Mouse (Mus musculus) CD8-positive naive resting alpha-beta T cell, adult 2 months (primary cell): ENCODE measurements around the gene Cux1.

Experiments used
- DNase-seq, 2 experiments: peaks; one replicate each; pipeline ENCODE4 v3.0.0; 2022; ENCODE audit warnings: low read depth in 2 of 2, low spot score in 2 of 2

Gene Cux1

GRCm38 (mm10) chr5:136567176-136568025, at the start of gene Cux1:
Cux1 (minus strand) TSS chr5:136567490.
- peak; percentile 78 to 79 for DNase-seq

GRCm38 (mm10) chr5:136612391-136612790, 45.1 kb upstream of the Cux1 start:
- no peak for DNase-seq

GRCm38 (mm10) chr5:136608814-136609434, 41.6 kb upstream of the Cux1 start:
- no peak for DNase-seq

DNA sequence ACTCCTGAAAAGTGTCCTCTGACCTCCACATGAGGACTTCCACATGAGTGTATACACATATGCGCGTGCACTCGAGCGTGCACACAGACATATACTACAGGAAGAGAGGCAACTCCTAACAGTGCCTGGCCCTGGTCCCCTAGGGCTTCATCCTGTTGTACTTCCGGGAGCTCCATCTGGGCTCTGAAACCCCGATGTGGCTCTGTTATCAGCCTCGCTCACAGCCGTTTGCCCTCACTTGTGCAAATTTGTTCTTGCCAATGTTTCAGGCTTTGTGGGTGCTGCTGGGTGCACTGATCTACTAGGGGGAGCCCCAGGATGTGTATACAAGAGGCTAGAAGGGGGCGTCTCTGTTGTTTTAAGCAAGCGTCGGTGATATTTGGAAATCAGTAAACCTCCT, 37.9 kb upstream of the Cux1 start:
- DNase-seq = no peak

- DNase-seq = no peak
These were observed 36.1 kb upstream of the Cux1 start for GRCm38 (mm10) chr5:136603176-136603964.

DNA sequence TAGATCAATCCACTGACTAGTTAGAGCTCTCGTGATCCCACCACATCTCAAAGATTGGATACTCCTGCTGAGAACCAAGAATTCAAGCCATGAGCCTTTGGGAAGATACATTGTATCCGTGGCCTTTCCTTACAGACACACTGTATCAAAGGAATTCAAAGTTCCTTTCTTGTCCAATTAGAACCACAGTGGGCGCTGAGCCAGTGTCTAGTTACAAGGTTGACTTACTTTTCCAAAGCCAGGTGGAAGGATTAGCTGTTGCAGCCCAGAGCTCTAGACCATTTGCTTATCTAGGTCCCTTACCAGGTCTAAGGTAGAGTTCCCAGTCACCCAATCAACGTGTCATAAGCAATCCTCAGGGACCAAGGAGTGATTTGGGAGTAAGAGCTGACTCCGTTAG, 33.2 kb upstream of the Cux1 start:
- no peak for DNase-seq

GRCm38 (mm10) chr5:136594896-136595540, 27.7 kb upstream of the Cux1 start:
- no peak for DNase-seq

- DNase-seq = no peak
These were observed 24.7 kb upstream of the Cux1 start for GRCm38 (mm10) chr5:136591816-136592499.

DNA sequence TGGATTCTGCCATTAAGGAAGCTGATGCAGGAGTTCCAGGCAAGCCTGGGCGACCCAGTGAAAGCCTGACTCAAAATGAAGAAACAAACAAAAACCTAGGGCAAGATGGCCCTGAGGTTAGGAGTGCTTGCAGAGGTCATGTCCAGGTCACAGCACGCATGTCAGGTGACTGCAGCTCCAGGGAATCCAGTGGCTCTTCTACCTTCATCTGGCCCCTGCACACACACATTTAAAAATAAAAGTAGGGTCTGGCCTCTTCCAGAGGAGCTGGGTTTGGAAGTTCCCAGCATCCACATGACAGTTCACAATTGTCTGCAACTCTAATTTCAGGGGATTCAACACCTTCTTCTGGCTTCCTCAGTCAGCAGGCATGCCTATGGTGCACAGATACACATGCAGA, 21.7 kb upstream of the Cux1 start:
- DNase-seq = no peak

GRCm38 (mm10) chr5:136588471-136588870, 21.2 kb upstream of the Cux1 start:
- no peak for DNase-seq

GRCm38 (mm10) chr5:136584676-136585285, 17.5 kb upstream of the Cux1 start:
- no peak for DNase-seq

DNA sequence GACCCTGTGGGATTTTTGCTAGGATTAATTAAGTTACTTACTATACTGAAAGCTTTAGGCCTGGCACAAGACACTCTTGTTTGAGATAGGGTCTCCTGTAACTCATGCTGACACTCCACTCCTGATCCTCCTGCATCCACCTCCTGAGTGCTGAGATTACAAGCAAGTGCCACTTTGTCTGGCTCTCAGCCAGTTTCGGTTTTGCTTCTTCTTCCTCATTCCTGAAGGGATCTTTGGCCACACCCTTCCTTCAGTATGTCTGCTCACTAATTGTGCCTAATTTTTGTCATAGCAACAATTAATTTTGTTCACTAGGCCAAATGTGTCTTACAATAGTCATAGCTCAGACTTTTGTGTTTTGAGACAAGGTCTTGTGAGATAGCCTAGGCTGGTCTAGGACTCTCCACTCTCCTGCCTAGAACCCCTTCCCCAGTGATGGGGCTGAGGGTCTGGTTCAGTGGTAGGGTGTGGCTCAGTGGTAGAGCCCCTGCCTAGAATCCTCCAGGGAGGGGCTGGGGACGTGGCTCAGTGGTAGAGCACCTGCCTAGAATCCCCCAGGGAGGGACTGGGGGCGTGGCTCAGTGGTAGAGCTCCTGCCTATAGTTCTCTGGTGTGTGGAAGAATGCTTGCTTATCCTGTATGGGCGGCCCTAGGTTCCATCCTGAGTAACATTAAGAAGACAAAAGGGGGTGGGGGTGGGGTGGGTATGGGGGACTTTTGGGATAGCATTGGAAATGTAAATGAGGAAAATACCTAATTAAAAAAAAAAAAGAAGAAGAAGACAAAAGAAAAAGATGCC, 16.6 kb upstream of the Cux1 start:
- DNase-seq = no peak

GRCm38 (mm10) chr5:136583256-136583655, 16.0 kb upstream of the Cux1 start:
- no peak for DNase-seq

DNA sequence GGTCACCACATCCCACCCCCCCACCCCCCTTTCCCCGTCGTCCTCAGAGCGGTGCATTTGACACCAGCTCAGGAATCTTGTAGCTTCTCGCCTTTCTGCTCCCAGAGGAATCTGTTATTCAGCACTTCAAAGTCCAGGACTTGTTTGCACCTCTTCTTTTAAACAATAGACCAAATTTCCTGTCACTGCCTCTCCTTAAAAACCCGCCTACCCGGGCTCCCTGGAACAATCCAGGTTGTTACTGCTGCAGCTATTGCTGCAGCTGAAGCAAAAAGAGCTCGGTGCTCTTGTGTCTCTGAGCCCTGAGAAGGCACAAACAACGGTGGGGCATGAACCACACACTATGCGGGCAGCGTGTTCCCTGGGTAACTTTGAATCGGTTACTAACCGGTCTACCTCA, 14.9 kb upstream of the Cux1 start:
- DNase-seq = no peak

- no peak for DNase-seq
These were observed 14.3 kb upstream of the Cux1 start for GRCm38 (mm10) chr5:136581625-136582024.

- DNase-seq = peak; percentile 33 to 60
These were observed 13.9 kb upstream of the Cux1 start for GRCm38 (mm10) chr5:136581166-136581565.

DNA sequence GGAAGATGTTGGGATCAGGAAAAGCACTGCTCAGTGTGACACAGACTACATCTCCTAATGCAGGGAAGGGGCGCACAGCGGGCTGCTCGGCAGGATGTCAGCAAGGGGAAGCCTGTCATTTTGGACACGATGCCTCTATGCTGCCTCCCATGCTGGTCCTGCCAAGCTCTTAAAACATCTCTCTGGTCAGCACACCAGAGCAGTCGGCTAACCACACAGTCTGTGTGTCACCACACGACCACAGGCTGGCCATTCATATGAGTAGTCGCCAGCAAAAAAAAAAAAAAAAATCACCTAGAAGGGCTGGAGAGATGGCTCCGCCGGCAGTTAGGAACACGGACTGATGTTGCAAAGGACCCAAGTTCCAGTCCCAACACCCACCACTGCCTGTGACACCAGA, 10.9 kb upstream of the Cux1 start:
- no peak for DNase-seq

DNA sequence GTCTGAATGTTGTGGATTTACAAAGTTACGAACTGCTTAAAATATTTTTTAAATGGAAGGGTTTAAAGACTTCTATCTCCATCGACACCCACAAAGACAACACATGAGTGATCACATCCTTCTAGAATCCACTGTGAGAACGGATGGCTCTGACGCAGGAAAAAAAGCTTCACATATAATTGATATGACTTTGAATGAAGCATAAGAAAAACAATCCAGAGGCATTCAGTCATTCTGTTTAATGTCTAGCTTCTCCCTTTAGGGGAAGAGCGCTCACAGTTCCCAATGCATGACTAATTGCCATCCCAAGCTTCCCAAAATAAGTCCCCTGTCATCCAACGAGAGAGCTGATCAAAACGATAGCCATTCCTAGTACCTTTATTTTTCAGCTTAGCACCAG, 2.9 kb upstream of the Cux1 start:
- DNase-seq = no peak

- DNase-seq = peak; percentile 43 to 57
These were observed 1.5 kb upstream of the Cux1 start for GRCm38 (mm10) chr5:136568776-136569175.
